Mouse (Mus musculus) frontal cortex, postnatal 25 days (tissue): ENCODE data around the gene Il4i1.

Experiments used
- DNase-seq, 2 experiments: peaks; one replicate each; pipeline ENCODE4 v3.0.0; 2022; ENCODE audit warnings: low spot score in 2 of 2

The Il4i1 gene

DNA sequence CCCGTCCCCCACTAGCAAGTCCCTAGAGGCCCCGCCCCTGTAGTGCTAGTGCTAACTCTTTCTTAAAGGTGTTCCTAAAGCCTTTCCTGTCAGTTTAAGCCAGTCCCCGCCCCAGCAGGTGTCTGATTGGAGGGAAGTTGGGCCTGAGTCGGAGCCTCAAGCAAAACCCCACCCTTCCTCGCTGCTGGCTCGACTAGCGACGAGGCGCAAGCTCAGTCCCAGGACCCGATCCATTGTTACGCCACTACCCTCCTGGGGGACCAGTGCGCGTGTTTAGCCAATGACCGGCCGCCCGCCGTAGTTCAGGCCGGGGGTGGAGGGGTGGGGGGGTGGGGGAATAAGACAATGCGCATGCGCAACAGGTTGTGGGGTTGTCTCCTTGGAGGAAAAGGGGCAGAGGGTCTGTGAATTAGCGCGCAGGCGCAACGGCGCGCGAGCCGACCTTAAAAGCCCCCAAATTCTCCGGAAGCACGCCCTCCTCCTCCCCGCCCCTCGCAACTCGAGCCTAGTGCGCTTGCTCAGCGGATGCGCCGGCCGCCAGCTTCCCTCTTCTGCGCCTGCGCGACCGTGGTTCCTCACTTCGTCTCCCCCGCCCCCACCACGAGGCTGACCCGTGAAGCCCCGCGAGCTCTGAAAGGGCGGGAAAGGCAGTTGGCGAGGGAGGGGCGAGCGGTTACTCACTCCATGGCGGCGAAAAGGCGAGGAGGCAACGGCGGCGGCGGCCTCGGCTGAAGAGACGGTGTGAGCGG, at the start of gene Il4i1, which contains the start of gene Nup62:
Gene Il4i1 (plus strand): TSS at position 667 of the 749 bp plus-strand sequence.
Gene Nup62 (plus strand): TSS at position 368 of the 749 bp plus-strand sequence.
- peak; percentile 97 to 98 for DNase-seq

DNA sequence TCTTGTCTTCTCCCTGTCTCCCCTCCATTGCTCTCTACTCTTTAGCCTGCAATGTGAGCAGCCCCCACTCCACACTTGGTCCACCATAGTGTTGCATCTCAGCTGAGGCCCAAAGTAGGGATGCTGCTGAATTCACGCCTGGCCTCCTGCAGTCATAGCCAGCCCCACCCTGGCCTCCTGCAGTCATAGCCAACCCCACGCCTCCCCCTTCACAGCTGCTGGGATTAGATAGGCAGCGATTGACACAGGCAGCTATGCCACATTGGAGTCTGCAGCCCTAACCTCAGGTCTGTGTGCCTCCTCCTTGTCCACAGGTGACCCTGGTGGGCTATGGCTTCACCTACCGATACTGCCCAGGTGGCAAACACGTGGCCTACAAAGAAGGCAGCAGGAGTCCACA, 48.1 kb upstream of the Il4i1 start:
- DNase-seq, result no peak

DNA sequence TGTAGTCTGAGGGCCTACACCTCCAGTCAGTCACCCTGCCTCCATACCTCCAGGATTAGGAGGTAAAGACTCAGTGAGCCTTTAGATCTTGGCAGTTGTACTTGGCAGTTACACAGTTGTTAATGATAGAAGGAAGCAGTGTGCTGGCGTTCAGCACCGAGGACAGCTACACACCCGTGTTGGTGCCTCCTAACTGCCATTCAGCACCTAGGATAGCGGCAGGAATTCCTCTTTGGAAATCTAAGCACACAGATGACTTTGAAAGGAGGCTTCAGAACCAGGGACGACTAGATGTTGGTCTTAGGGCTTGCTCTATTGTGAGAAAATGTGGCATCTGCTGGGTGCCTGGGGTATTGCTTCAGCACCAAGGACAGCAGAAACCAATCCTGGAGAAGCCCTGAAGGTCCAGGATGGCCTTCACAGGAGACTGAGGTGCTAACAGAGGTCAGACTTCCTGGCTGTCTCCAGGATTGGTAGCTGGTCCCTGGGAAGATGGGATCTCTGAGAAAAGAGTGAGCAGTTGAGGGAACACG, 46.1 kb upstream of the Il4i1 start:
- DNase-seq, result no peak

DNA sequence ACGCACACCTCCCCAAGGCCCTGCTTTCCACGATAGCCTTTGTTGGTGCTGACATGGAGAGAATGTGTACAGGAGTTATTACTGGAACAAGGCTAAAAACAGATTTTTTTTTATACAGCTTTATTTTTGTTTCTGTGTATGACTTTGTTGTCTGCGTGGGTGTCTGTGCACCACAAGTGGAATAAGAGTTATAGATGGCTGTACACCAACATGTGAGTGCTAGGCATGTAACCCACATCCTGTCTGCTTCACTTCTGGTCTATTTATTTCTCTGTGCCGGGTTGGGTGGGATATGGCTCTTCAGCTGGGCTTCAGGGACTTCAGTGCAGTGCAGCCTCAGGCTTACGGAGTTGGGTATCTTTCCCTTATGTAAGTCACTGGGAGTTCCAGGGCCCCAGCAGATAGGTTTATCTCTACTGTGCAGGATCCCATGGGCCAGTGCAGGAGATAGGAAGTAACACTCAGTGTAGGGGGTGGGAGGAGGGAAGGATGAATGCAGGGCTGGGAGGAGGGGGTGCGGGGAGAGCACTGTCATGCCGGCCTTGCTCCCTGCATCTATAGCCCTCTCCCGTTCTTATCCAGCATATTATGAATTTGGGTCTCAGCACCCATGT, 43.5 kb upstream of the Il4i1 start:
- no peak for DNase-seq

- DNase-seq, result no peak
Observed at GRCm38 (mm10) chr7:44776849-44777498, 39.2 kb upstream of the Il4i1 start.

GRCm38 (mm10) chr7:44780101-44780500, 36.1 kb upstream of the Il4i1 start:
- DNase-seq, result no peak

DNA sequence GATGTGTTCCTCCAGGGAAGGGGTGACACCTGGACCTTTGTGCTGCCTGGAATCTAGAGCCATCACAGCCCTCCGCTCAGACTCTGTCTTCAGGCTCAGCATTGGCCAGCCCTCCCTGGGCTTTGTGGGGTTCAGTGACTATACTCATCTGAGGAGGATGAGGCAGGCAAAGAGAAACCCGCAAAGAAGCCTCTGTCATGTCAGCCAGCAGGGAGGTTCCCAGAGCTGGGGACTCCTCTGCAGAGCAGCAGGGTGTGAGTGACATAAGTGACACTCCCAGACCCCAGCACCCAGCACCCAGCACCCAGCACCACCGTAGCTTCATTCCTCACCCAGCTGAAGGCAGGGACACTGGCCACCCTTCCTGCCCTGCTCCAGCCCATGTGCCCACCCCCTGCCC, 26.7 kb upstream of the Il4i1 start:
- no peak for DNase-seq

DNA sequence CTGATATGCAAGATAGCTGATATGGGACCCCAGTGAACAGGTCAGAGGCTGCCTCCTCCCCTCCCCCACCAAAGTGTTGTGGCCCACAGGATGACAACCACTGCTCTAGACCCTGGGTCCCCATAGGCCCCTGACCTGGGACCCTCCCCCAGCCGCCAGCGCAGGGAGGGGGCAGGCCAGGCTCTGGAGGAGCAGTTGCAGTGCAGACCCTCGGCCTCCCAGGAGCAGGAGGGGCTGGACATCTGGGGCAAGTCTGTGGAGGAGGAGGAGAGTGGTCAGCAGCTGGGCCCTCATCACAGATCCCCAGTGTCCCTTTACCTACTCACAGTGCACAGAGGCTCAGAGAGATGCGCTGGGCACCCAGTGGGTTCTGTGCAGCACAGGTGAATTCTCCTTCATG, 26.1 kb upstream of the Il4i1 start:
- no peak for DNase-seq

GRCm38 (mm10) chr7:44792781-44793180, 23.4 kb upstream of the Il4i1 start:
- no peak for DNase-seq

DNA sequence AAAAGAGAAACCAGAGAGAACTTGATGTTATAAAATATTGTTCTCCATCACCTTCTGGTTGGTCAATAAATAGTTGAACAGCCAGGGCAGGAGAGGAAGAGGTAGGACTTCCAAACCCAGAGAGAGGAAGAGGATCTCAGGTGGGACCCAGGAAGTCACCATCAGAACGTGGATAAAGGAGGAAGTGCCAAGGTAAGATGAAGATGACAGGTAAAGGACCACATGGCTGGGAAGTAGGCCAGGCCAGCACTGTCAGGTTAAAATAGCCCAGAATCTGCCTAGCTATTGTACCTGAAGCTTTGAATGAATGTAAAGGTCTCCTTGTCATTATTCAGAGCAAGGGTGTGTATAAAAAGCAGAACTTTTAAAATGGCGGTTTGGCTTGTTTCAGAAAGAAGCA, 7.3 kb upstream of the Il4i1 start:
- no peak for DNase-seq

DNA sequence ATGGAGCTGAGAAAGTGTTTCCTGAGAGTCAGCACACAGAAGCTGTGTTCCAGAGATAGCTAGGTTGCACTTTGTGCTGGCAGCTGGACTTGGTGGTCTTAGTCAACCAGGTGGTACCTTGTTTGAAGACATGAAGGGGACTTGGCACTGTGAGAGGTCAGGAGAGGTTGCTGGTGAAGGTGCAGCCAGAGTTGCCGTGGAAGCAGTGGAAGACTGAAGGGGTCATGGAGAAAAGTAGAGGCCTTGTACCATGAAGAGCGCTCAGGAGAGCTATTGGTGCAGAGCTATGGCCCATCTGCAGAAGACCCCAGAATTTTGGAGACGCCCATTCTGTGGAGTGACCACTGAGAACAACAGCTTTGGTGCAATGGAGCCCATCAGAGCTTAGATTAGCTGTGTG, 6.7 kb upstream of the Il4i1 start:
- no peak for DNase-seq

DNA sequence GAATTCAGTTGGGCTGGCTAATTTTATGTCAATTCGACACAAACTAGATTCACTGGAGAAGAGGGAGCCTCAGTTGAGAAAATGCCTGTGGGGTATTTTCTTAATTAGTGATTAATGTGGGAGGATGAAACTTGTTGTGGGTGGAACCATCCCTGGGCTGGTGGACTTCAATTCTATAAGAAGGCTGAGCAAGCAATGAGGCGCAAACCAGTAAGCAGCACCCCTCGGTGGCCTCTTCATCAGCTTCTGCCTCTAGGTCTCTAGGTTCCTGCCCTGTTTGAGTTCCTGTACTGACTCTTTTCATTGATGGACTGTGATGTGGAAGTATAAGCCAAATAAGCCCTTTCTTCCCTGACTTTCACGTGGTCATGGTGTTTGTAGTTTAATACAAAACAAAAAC, 5.8 kb upstream of the Il4i1 start:
- no peak for DNase-seq

DNA sequence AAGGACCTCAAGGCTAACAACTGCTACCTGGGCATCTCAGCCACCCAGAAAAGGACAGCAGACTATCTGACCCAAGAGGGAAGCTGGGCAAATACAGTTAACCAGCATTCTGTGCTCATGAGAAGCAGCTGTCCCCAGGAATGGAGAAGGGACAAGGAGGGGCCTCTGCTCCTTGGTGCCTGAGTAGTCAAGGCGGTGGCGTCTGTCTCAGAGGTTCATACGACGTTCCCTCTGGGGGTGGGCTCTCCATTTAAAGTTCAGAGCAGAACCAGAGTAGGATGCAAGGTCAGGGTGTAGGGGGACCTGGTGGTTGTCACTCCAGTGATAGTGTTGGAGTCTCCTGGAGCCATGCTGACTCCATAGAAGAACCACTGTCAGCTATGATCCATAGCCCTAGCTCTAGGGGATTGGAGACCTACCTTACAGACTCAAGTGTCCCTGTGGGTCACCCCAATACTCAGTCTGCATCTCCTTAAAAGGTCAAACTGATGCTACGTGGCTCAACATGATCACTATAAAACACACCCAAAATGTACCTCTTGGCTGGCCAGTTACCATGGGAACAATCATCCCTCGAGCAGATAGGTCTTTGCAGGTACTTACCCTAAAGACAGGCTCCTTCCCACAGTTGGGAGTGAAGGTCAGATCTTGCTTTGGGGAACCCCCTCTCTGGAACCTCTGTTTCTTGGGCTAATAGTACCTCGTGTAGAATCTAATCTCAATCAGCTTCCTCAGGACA, 5.2 kb upstream of the Il4i1 start:
- DNase-seq, result no peak

DNA sequence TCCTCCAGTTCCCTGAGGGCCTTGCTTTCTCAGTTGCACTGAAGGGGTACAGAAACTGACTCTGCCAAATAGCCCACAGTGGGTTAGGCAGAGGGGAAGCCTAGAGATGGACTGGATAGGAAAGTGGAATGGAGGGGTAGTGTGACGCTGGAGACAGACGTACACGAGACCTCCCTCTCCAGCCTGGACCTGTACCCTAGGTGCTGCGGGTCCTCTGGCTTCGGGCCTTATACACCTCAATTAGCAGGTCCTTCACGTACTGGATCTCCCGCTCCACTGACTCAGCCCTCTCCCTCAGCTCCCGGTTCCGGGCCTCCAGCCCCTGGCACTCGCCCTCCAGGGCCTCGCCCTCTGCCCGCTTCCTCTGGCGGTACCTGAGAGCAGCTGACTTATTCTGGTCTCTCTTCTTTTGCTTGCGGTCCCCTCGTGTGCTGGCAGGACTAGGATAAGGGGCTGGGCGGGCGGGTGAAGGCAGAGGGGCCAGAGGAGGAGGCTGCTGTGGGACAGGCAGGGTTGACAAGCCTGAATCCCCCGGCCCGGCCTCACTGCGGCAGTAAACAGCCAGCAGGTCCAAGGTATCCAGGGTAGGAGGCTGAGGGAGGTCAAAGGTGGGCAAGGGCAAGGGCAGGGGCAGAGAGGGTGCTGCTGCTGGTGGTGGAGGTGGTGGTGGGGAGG, 3.4 kb upstream of the Il4i1 start:
- DNase-seq, result peak in 1 of 2 experiments; percentile 2

DNA sequence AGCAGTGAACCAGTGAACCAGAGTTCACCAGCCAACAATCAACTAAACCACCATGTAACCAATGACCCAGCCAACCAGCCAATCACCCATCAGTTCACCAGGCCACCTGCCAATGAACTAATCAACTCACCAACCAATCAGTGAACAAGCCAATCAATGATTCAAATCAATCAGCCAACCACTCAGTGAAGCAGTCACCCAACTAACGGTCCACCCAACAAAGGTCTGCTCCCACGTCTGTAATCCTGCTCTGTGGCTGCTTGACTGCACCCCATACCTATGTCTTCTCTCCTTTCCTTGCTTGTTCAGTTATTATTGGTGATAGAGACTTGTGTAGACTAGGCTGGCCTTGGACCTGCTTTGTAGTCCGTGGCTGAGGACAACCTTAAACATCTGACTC, 2.2 kb upstream of the Il4i1 start:
- DNase-seq, result peak in 1 of 2 experiments; percentile 1

DNA sequence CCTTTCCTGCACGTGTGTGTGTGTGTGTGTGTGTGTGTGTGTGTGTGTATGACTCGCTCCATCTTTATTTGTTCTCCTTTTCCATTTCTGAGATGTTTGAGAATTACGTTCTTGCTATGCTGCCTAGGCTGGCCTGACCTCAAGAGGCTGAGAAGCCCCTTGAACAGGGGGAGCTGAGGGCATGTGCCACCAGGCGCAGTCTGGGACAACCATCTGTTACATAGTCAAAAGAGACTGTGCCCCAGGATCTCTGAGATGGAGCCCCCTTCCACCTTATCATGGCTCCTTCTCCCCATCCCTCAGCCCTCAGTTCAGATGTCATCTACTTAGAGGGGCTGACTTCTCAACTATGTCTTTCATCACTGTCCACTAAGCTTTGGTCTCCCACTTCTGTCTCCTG, 1.8 kb upstream of the Il4i1 start:
- peak in 1 of 2 experiments; percentile 3 for DNase-seq

DNA sequence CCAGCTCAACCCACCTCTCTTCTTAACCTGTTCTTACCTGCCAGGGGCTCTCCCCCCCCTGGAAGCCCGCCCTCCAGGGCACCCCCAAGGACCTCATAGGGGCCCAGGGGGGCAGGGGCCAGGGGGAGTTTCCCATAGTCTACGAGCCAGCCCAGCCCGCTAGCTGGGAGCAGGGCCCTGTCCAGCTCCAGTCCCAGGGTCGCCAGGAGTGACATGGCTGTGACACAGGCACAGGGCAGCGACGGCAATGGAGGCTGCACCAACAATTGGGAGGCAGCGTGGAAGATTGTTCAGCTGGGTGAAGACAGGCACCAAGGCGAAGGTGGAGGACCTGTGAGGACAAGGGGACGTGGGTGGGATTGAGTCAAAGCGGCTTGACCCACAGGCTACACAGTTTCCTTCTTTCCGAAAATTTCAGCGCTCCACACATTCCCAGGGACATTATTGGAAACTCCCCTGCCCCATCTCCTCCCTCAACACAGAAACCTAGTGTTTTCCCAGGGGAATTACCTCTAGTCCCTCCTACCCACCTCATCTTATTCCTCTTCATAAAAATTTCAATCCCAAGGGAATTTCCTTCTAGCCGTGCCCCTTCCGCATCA, 1.1 kb upstream of the Il4i1 start:
- DNase-seq, result peak in 1 of 2 experiments; percentile 7

GRCm38 (mm10) chr7:44816470-44817021, 359 bp downstream of the Il4i1 start, which contains the start of gene Atf5:
TSS of gene Atf5 (minus strand) at chr7:44816658.
- DNase-seq, result no peak

DNA sequence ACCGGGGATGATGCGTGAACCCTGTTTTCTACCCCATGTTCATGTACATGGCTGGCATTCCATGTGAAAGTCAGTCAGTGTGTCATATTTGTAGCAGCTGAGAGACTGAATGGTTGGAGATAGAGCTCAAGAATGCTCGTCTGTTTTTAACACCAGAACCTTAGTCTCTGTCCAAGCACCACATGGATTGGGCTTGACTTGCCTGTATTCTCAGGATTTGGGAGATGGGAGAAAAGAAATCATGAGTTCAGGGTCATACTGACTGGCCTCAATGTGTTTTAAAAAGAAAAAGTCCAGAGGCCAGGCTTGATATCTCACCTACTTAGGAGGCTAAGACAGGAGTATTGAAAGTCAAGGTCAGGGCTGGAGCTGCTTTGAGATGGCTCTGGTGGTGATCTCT, 1.3 kb downstream of the Il4i1 start:
- DNase-seq, result no peak

- no peak for DNase-seq
Observed at GRCm38 (mm10) chr7:44818164-44818563, 2.0 kb downstream of the Il4i1 start.
